Comparison of ENCODE assay signal across 19 mouse cellular contexts in the genomic region with DNA sequence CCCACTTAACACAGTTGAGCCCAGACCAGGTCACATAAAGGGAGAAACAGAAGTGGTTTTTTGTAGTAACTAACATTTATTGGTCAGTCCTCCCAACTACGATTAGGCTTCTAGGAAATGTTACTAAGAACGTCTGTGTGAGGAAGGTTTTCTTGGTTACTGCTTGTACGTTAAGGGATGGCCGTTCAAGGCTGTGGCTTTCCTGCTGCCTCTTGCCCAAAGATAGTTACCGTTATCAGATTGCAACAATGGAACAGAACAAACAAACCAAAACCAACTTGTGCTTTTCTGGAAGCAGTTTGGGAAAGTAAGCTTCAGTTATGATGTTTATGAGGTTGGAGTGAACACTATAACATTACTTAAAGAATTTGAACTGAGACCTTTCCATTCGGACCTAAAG.
DNase-seq lines count a peak whose midpoint lies in the region; ATAC-seq and TF ChIP-seq lines count a peak whose summit lies in the region.
"Had no signal": no experiment of that assay in that cellular context is flagged by ENCODE, and none has a peak within 500 bp of the region (broad histone marks: within the 10 kb centered on the region; RNA-seq: fewer than 3 reads in every experiment).

No protein-coding gene starts in this region.

- peaks cover 49% of the 10 kb centered on the region for H3K4me1 ChIP-seq in liver, embryonic 12.5 days
- H3K4me1 ChIP-seq in limb, embryonic 14.5 days (ENCODE audit: control insufficient read depth, insufficient read depth, low read length), result peaks cover 21% of the 10 kb centered on the region
- H3K4me1 ChIP-seq: embryonic facial prominence, embryonic 15.5 days had no signal

- H3K27me3 ChIP-seq in liver, embryonic 12.5 days (replicated peaks), result no peaks in the 10 kb centered on the region
- no peaks in the 10 kb centered on the region for H3K27me3 ChIP-seq in limb, embryonic 14.5 days (ENCODE audit: control insufficient read depth, insufficient read depth, low read length)
- H3K27me3 ChIP-seq: embryonic facial prominence, embryonic 15.5 days; heart, embryonic 13.5 days; hindbrain, embryonic 15.5 days had no signal

- H3K9ac ChIP-seq in liver, embryonic 12.5 days, result no peak overlapping the region
- no peak overlapping the region for H3K9ac ChIP-seq in limb, embryonic 14.5 days (ENCODE audit: low read depth, low read length, severe bottlenecking)
- H3K9ac ChIP-seq: embryonic facial prominence, embryonic 15.5 days; heart, embryonic 13.5 days; hindbrain, embryonic 15.5 days had no signal

- H3K9me3 ChIP-seq in liver, embryonic 12.5 days (replicated peaks), result no peaks in the 10 kb centered on the region
- H3K9me3 ChIP-seq in limb, embryonic 14.5 days (ENCODE audit: control insufficient read depth, low read length), result no peaks in the 10 kb centered on the region
- H3K9me3 ChIP-seq: embryonic facial prominence, embryonic 15.5 days; forebrain, embryonic 10.5 days; heart, embryonic 13.5 days; hindbrain, embryonic 15.5 days had no signal

- no peak overlapping the region for H3K27ac ChIP-seq in liver, embryonic 12.5 days
- 0 out of 2 replicates have a peak overlapping the region, but pooled peaks have one; percentile 29 for H3K27ac ChIP-seq in limb, embryonic 14.5 days (replicated peaks; ENCODE audit: low read depth, low read length)
- H3K27ac ChIP-seq: embryonic facial prominence, embryonic 15.5 days; forebrain, embryonic 10.5 days; heart, embryonic 13.5 days; hindbrain, embryonic 15.5 days had no signal

- no peak for TF ChIP-seq POLR2A in limb, embryonic 14.5 days (IDR thresholded peaks at IDR 0.05; ENCODE audit: borderline replicate concordance, extremely low read depth, insufficient read depth, insufficient read length)

- 21% methylated on average over 6 of the region's 6 CpGs for WGBS in liver, embryonic 12.5 days (ENCODE audit: insufficient replicate concordance)
- WGBS in limb, embryonic 14.5 days, result 35% methylated on average over 6 of the region's 6 CpGs

- no peaks in the 10 kb centered on the region for H3K36me3 ChIP-seq in liver, embryonic 12.5 days
- H3K36me3 ChIP-seq in limb, embryonic 14.5 days (ENCODE audit: control insufficient read depth, insufficient read depth, low read length), result no peaks in the 10 kb centered on the region
- H3K36me3 ChIP-seq: embryonic facial prominence, embryonic 15.5 days; forebrain, embryonic 10.5 days; heart, embryonic 13.5 days; hindbrain, embryonic 15.5 days had no signal

- intact Hi-C loops in gastrocnemius, postnatal 14 days (cut with DNase I; ENCODE audit: low total_unique reads), result no loop called here

- DNase-seq in liver, result no peak
- DNase-seq in limb, embryonic 14.5 days (ENCODE audit: low spot score), result no peak
- DNase-seq in T-cell, adult 2 months (ENCODE audit: low spot score), result no peak
- DNase-seq in gastrocnemius, postnatal 14 days, result no peak
- DNase-seq: adrenal gland, adult 2 months; adrenal gland, postnatal 25 days; embryo, embryonic 11 days; heart, postnatal 36 days had no signal

- H3K4me2 ChIP-seq in liver, embryonic 12.5 days, result 0 out of 2 replicates have a peak overlapping the region, but pooled peaks have one; percentile 5
- no peak overlapping the region for H3K4me2 ChIP-seq in limb, embryonic 14.5 days (replicated peaks; ENCODE audit: low read depth, low read length, severe bottlenecking)
- H3K4me2 ChIP-seq: embryonic facial prominence, embryonic 15.5 days; heart, embryonic 13.5 days; hindbrain, embryonic 15.5 days had no signal

- H3K4me3 ChIP-seq in liver, embryonic 12.5 days, result no peak overlapping the region
- H3K4me3 ChIP-seq in limb, embryonic 14.5 days (replicated peaks; ENCODE audit: low read length), result no peak overlapping the region
- H3K4me3 ChIP-seq: embryonic facial prominence, embryonic 15.5 days; erythroblast, embryonic 14.5 days; forebrain, embryonic 10.5 days; heart, embryonic 13.5 days; hindbrain, embryonic 15.5 days had no signal

- no peak for ATAC-seq in liver, embryonic 12.5 days
- peak; percentile 41 for ATAC-seq in common myeloid progenitor, adult 5-6 weeks (replicated peaks; ENCODE audit: low read depth, poor library complexity, severe bottlenecking)
- ATAC-seq in limb, embryonic 14.5 days (ENCODE audit: low FRiP score, low read depth), result no peak
- peak; percentile 42; the same call in 1 of the 2 replicates for ATAC-seq in megakaryocyte-erythroid progenitor cell, adult 5-6 weeks (replicated peaks; ENCODE audit: low FRiP score, low TSS enrichment, poor library complexity, severe bottlenecking)
- ATAC-seq: activated CD4-positive, CD25-positive, alpha-beta regulatory T cell, adult 4 months; forebrain, embryonic 14.5 days; inflammation-experienced regulatory T-cells, adult 6 months had no signal

Comparison
In these comparisons a context has a peak if more than half of its experiments do, and no peak if none do; other contexts are left out.
1. ATAC-seq: peak in common myeloid progenitor, adult 5-6 weeks (single experiment) and megakaryocyte-erythroid progenitor cell, adult 5-6 weeks (single experiment); none in liver, embryonic 12.5 days (single experiment) and limb, embryonic 14.5 days (single experiment).